Mouse (Mus musculus): ENCODE measurements around the gene 4933412E24Rik.

Gene 4933412E24Rik

DNA sequence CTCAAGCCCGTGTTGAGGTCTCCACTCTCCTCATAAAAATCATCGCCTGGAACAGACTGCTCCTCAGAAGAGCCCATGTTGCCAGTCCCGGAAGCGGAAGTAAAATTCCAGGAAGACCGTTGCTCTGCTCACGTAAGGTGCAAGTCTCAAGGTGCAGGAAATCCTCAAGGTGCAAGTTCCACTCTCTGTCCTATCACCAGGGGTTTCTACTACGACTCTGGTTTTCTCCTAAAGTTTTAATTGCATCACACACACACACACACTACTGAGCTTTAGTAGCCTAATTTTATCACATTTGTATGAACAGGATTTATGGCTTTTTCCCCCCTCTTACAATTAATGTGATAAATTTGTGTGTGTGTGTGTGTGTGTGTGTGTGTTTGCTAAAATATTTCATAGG is at the start of gene 4933412E24Rik:
Gene 4933412E24Rik, minus strand, starts transcription at position 101 of the 400 bp plus-strand sequence.
- no peak for DNase-seq (ENCODE audit: low spot score in 2 of 2)

- DNase-seq (ENCODE audit: low spot score in 2 of 2), result no peak
Measured at GRCm38 (mm10) chr15:60030728-60031127, 14.3 kb upstream of the 4933412E24Rik start.

DNA sequence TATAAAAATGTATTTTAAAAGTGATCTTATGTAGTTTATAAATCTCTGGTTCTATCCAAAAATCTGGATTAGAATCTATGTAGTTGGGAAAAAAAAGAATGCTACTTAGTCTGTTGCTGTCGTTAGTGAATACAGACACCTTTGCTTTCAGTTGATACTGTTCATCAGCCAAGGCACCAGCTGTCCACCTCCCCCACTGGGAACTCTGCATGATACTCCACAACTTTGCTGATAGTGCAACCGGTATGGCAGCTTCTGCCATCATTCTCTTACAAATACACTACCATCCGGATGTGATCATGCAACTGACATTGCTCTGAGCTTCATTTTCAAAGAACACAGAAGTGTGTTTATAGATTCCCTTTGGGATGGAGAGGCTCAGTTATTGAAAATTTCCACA is 4.8 kb upstream of the 4933412E24Rik start:
- DNase-seq (ENCODE audit: low spot score in 2 of 2), result no peak

DNA sequence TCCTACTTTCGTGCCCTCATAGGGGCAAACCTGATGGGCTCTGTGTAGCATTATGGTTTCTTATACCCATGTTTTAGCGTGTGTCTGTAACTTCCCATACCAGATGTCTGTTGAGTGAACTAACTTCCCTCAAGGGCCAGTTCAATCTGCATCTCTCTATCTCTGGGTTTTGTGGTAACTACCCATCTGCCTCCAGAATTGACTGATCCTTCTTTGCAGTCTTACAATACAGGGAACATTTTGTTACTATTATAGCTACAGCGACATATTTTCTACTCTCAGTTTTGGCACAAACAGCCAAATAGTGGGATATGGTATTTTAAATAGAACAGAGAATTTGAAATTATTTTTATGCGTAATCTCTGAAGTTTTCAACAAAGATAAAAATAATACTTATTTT is 6.2 kb downstream of the 4933412E24Rik start:
- DNase-seq (ENCODE audit: low spot score in 2 of 2), result no peak

DNA sequence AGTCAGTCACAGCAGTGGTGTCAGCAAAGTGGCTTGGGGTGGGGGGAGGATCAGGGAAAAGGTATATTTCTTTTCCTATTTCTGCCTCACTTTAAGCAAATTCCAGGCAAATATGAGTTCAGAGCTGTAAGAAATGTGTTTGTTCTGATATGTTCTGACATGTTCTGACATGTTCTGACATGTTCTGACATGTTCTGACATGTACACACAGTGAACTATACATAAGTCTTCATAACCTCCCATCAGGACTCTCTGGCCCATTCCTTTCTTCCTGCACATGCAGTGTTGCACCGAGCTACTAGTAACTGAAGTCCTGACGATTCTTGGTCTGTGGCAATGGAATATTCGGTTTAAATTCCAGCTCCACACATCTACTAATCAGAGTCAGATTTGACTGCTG is 6.8 kb downstream of the 4933412E24Rik start:
- DNase-seq (ENCODE audit: low spot score in 2 of 2), result no peak

DNA sequence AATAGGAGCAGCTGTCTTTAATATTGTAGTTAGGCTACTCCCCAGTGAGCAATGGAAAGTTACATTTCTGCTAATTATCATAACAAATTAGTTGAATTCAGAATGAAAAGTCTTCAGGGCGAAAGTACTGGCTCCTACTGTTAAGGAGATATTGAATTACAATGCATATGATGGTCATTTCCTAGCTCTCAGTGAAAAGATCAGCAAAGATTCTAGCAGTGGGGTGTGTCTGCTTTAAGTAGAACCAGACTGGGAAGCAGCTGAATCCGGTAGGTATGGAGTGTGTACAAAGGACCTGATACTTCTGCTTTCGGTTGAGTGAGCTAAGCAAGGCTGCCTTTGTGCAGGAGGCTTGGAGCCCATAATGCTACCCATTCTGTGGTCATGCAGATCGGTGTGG is 32.6 kb downstream of the 4933412E24Rik start:
- DNase-seq (ENCODE audit: low spot score in 2 of 2), result no peak

DNA sequence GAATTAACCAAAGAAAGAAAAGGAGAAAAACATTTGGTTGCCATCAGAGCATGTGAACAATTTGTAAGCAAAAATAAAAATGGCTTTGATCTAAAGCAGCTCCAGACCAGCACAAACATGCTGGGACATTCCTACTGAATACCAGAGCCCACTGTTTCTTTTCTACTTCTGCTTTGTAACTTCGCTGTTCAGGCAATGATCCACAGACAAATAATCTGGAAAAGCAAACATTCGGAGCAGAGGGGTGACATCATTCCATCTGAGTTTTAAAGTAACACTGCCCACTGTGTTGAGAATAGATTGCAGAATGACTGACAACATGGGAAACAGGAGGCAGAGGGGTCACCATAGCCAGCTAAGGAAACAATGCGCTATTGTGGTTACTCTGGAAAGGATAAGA is 41.1 kb downstream of the 4933412E24Rik start:
- no peak for DNase-seq (ENCODE audit: low spot score in 2 of 2)

GRCm38 (mm10) chr15:59974584-59974983 is 41.8 kb downstream of the 4933412E24Rik start:
- no peak for DNase-seq (ENCODE audit: low spot score in 2 of 2)

- DNase-seq (ENCODE audit: low spot score in 2 of 2), result no peak
Measured at GRCm38 (mm10) chr15:59973651-59974519, 42.5 kb downstream of the 4933412E24Rik start.
